Mouse (Mus musculus) C2C12 (cell line): ENCODE results near the gene Polr2l.

Source experiments
- CEBPB ChIP-seq: IDR thresholded peaks from one replicate; pipeline ENCODE4 v1.6.1; 2011; ENCODE audit warnings: low read depth, mild to moderate bottlenecking, control low read depth, moderate library complexity
- CTCF ChIP-seq: IDR thresholded peaks from one replicate; pipeline ENCODE4 v1.5.1; 2011; ENCODE audit not compliant: control insufficient read depth, insufficient read depth, insufficient read length
- MAX ChIP-seq: IDR thresholded peaks from one replicate; pipeline ENCODE4 v1.6.1; 2011; ENCODE audit warnings: mild to moderate bottlenecking, control low read depth
- MYOD1 ChIP-seq: IDR thresholded peaks from one replicate; pipeline ENCODE4 v1.6.1; 2011; ENCODE audit warnings: low read depth; ENCODE audit not compliant: control insufficient read depth, insufficient read length
- MYOG ChIP-seq: IDR thresholded peaks from one replicate; pipeline ENCODE4 v1.6.1; 2011; ENCODE audit not compliant: control insufficient read depth, insufficient read length; ENCODE audit errors: extremely low read depth
- USF1 ChIP-seq: IDR thresholded peaks from one replicate; pipeline ENCODE4 v1.6.1; 2011; ENCODE audit warnings: low read depth, mild to moderate bottlenecking, control low read depth, moderate library complexity

DNA sequence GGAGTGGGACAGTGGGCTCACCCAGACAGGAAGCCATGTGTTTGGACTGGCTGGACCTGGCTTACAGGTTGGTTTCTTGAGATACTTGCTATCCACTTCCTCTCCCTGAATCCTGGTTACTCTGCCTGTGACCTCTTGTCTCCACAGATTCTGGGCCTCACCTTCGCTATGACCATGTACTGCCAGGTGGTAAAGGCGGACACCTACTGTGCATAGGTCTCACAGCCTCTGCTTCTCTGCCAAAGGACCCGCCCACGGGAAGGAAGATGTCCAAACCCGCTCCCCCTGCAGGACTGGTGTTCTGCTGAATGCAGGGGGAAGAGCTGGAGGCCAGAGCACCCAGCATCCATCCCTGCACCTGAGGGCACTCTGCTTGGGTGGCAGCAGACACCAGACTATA is 17.8 kb upstream of the Polr2l start:
- TF ChIP-seq CTCF (no peak), MYOD1 (no peak), MAX (no peak), USF1 (no peak), MYOG (no peak), CEBPB (no peak)
